10 mouse cellular contexts compared by ENCODE assay signal in genomic region chr5:65489830-65490229, GRCm38 (mm10). TPM values are rescaled to one million over a fixed set of nuclear protein-coding genes. Genes with fewer than 3 reads are reported as not detected.
DNase-seq lines count a peak whose midpoint lies in the region.
"Had no signal": no experiment of that assay in that cellular context is flagged by ENCODE, and none has a peak within 500 bp of the region (broad histone marks: within the 10 kb centered on the region; RNA-seq: fewer than 3 reads in every experiment).

No protein-coding gene starts in this region.

- peak; percentile 8 for DNase-seq in kidney, adult 11 months
- no peak for DNase-seq in kidney, postnatal 10 days
- peak; percentile 35 for DNase-seq in MEL-GATA-1-ER (ENCODE audit: extremely low read depth, low read depth)
- DNase-seq in heart, adult 8-10 months (ENCODE audit: low spot score) = peak; percentile 55
- peak; percentile 92 for DNase-seq in lung, postnatal 36 days
- no peak for DNase-seq in urinary bladder, postnatal 14 days (ENCODE audit: low spot score)
- DNase-seq in cerebellum, adult 11-12 months = no peak
- DNase-seq in left cerebral cortex, adult 9 months (ENCODE audit: low spot score in 2 of 2) = no peak
- DNase-seq: right cerebral cortex, postnatal 4 days; thymus, postnatal 25 days had no signal

RNA-seq across cellular contexts. Expression of gene Gm43552, which starts 2.8 kb away (rescaled TPM):
- total RNA-seq in heart, adult 8-10 months (2022) = 1 to 10 TPM in 2 of 4 experiments, not detected in 2; 3.1 to 6.3 TPM

RNA-seq across cellular contexts. Expression of gene Smim14, which starts 47.2 kb away (rescaled TPM):
- total RNA-seq in heart, adult 8-10 months (2022) = 100 to 1,000 TPM in 1 of 4 experiments, 10 to 100 TPM in 3; 92.2 to 104 (median 96.7) TPM

RNA-seq across cellular contexts. Expression of gene Ube2k, which starts 47.2 kb away (rescaled TPM):
- 10 to 100 TPM; 51.6 to 68.1 (median 54.5) TPM for total RNA-seq in heart, adult 8-10 months (2022)

RNA-seq across cellular contexts. Expression of gene Ugdh, which starts 54.1 kb away (rescaled TPM):
- 10 to 100 TPM; 11.3 to 13.9 (median 12.7) TPM for total RNA-seq in heart, adult 8-10 months (2022)

Comparison
In these comparisons a context has a peak if more than half of its experiments do, and no peak if none do; other contexts are left out.
1. DNase-seq: peak in kidney, adult 11 months (single experiment), MEL-GATA-1-ER (single experiment), heart, adult 8-10 months (single experiment) and lung, postnatal 36 days (single experiment); none in kidney, postnatal 10 days (single experiment), urinary bladder, postnatal 14 days (single experiment), cerebellum, adult 11-12 months (single experiment) and left cerebral cortex, adult 9 months (0 of 2).